ENCODE assay signal across 30 mouse cellular contexts in the genomic region with DNA sequence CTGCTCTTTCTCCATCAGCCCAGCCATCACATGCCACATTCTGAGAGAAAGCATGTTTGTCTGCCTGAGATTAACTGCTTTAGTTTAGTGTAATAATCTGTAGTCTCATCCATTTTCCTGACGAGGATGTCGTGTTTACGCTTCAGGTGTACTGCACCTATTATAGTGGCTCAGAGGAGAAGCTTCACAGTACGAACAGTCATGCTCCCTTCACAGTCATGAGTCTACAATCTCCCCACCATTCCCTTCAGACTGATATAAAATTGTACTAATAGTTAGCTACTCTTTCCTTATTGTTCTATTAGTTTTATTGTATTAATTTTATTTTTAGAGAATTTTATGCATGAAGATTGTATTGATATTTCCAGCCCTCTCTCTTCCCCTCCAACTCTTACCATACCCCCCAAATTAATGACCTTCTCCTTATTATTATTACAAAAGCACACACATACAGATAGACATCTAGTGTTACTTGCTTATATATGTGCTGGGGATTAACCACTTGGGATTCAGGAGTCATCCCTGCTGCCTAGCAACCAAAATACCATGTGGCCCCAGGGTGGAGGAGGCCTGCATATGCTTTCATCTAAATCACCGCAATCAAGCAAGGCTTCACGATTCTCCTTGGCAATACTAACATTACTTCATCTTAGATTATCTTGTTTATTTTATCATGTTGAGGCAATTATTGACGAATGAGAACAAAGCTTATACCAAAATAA.
DNase-seq lines count a peak whose midpoint lies in the region; ATAC-seq and TF ChIP-seq lines count a peak whose summit lies in the region.
"Had no signal": no experiment of that assay in that cellular context is flagged by ENCODE, and none has a peak within 500 bp of the region (broad histone marks: within the 10 kb centered on the region; RNA-seq: fewer than 3 reads in every experiment).

No protein-coding gene starts in this region.

- H3K27me3 ChIP-seq in hindbrain, embryonic 11.5 days (ENCODE audit: control insufficient read depth, insufficient read depth, low read length): no peaks in the 10 kb centered on the region
- H3K27me3 ChIP-seq in hindbrain, embryonic 10.5 days (ENCODE audit: insufficient read depth, poor library complexity, severe bottlenecking): no peaks in the 10 kb centered on the region
- H3K27me3 ChIP-seq in hindbrain, embryonic 12.5 days: no peaks in the 10 kb centered on the region
- H3K27me3 ChIP-seq in hindbrain, postnatal 0 days (ENCODE audit: insufficient read depth, low read length): no peaks in the 10 kb centered on the region
- H3K27me3 ChIP-seq in midbrain, embryonic 15.5 days (replicated peaks): no peaks in the 10 kb centered on the region
- H3K27me3 ChIP-seq: CH12.LX; embryonic facial prominence, embryonic 15.5 days; heart, embryonic 12.5 days; hindbrain, embryonic 15.5 days; limb, embryonic 15.5 days; megakaryocyte, embryonic 14.5 days; Patski had no signal

- no peaks in the 10 kb centered on the region for H3K9me3 ChIP-seq in hindbrain, embryonic 11.5 days (ENCODE audit: control insufficient read depth, low read length)
- H3K9me3 ChIP-seq in hindbrain, embryonic 10.5 days: no peaks in the 10 kb centered on the region
- no peaks in the 10 kb centered on the region for H3K9me3 ChIP-seq in hindbrain, embryonic 12.5 days (replicated peaks)
- no peaks in the 10 kb centered on the region for H3K9me3 ChIP-seq in hindbrain, postnatal 0 days (ENCODE audit: low read length)
- H3K9me3 ChIP-seq in midbrain, embryonic 15.5 days: no peaks in the 10 kb centered on the region
- H3K9me3 ChIP-seq: embryonic facial prominence, embryonic 15.5 days; heart, embryonic 12.5 days; hindbrain, embryonic 15.5 days; limb, embryonic 15.5 days had no signal

- no peak overlapping the region for H3K27ac ChIP-seq in hindbrain, embryonic 11.5 days (ENCODE audit: low read depth, low read length)
- H3K27ac ChIP-seq in hindbrain, embryonic 10.5 days: no peak overlapping the region
- no peak overlapping the region for H3K27ac ChIP-seq in hindbrain, embryonic 12.5 days
- H3K27ac ChIP-seq in hindbrain, postnatal 0 days: no peak overlapping the region
- H3K27ac ChIP-seq in midbrain, embryonic 15.5 days: no peak overlapping the region
- H3K27ac ChIP-seq: embryonic facial prominence, embryonic 15.5 days; gastrocnemius, adult 2 months; hindbrain, embryonic 15.5 days; limb, embryonic 15.5 days; liver, embryonic 14.5 days had no signal

- peak; percentile 44 for DNase-seq in hindbrain, embryonic 11.5 days (ENCODE audit: low spot score)
- DNase-seq in hindbrain, embryonic 10.5 days (ENCODE audit: low spot score): no peak
- DNase-seq in hindbrain, postnatal 0 days (ENCODE audit: low spot score): peak; percentile 34
- DNase-seq in kidney, postnatal 36 days: no peak
- DNase-seq in thymus, adult 18-20 months: no peak
- DNase-seq in heart, adult 8-10 months (ENCODE audit: low spot score): no peak
- DNase-seq: B cell, adult 2 months; cerebellum, adult 2 months; cerebellum, postnatal 36 days; gastrocnemius, adult 2 months; heart, postnatal 10 days; kidney, adult 9 months; kidney, postnatal 14 days; layer of hippocampus, adult 9-11 months; lung, embryonic 14.5 days; lung, postnatal 36 days; right cerebral cortex, postnatal 25 days; spleen, adult 18-20 months had no signal

- no peak overlapping the region for H3K9ac ChIP-seq in hindbrain, embryonic 11.5 days (ENCODE audit: low read depth, low read length)
- H3K9ac ChIP-seq in hindbrain, embryonic 12.5 days: no peak overlapping the region
- no peak overlapping the region for H3K9ac ChIP-seq in hindbrain, postnatal 0 days (replicated peaks; ENCODE audit: low read length)
- no peak overlapping the region for H3K9ac ChIP-seq in midbrain, embryonic 15.5 days
- H3K9ac ChIP-seq: embryonic facial prominence, embryonic 15.5 days; heart, embryonic 12.5 days; hindbrain, embryonic 15.5 days; limb, embryonic 15.5 days; liver, embryonic 14.5 days; lung, embryonic 14.5 days had no signal

- no peaks in the 10 kb centered on the region for H3K4me1 ChIP-seq in hindbrain, embryonic 11.5 days (replicated peaks; ENCODE audit: control insufficient read depth, insufficient read depth, low read length)
- 0 out of 2 replicates have a peak, but pooled peaks cover 3% of the 10 kb centered on the region for H3K4me1 ChIP-seq in hindbrain, embryonic 10.5 days (replicated peaks)
- peaks cover 6% of the 10 kb centered on the region; the same call in 1 of the 2 replicates for H3K4me1 ChIP-seq in hindbrain, embryonic 12.5 days
- no peaks in the 10 kb centered on the region for H3K4me1 ChIP-seq in hindbrain, postnatal 0 days (ENCODE audit: insufficient read depth, low read length)
- H3K4me1 ChIP-seq in midbrain, embryonic 15.5 days: no peaks in the 10 kb centered on the region
- H3K4me1 ChIP-seq: embryonic facial prominence, embryonic 15.5 days; heart, embryonic 12.5 days; hindbrain, embryonic 15.5 days; limb, embryonic 15.5 days; megakaryocyte, embryonic 14.5 days had no signal

- no peak overlapping the region for H3K4me3 ChIP-seq in hindbrain, embryonic 11.5 days (ENCODE audit: low read depth, low read length)
- no peak overlapping the region for H3K4me3 ChIP-seq in hindbrain, embryonic 10.5 days
- H3K4me3 ChIP-seq in hindbrain, embryonic 12.5 days: no peak overlapping the region
- H3K4me3 ChIP-seq in hindbrain, postnatal 0 days (ENCODE audit: low read length): no peak overlapping the region
- H3K4me3 ChIP-seq in midbrain, embryonic 15.5 days: no peak overlapping the region
- H3K4me3 ChIP-seq: embryonic facial prominence, embryonic 15.5 days; gastrocnemius, adult 2 months; heart, embryonic 12.5 days; hindbrain, embryonic 15.5 days; limb, embryonic 15.5 days; megakaryocyte, embryonic 14.5 days had no signal

- WGBS in hindbrain, embryonic 11.5 days: 75% methylated on average over 7 of the region's 7 CpGs
- WGBS in hindbrain, embryonic 10.5 days: 86% methylated on average over 7 of the region's 7 CpGs
- WGBS in hindbrain, embryonic 12.5 days: 67% methylated on average over 7 of the region's 7 CpGs
- WGBS in hindbrain, postnatal 0 days: 55% methylated on average over 7 of the region's 7 CpGs
- 63% methylated on average over 7 of the region's 7 CpGs for WGBS in midbrain, embryonic 15.5 days

- no peak for TF ChIP-seq CTCF in hindbrain, postnatal 0 days (IDR thresholded peaks at IDR 0.05; ENCODE audit: low read depth)

- H3K4me2 ChIP-seq in hindbrain, embryonic 11.5 days (replicated peaks; ENCODE audit: low read depth, low read length): no peak overlapping the region
- H3K4me2 ChIP-seq in hindbrain, embryonic 12.5 days (replicated peaks): no peak overlapping the region
- H3K4me2 ChIP-seq in hindbrain, postnatal 0 days (ENCODE audit: low read depth, low read length): no peak overlapping the region
- no peak overlapping the region for H3K4me2 ChIP-seq in midbrain, embryonic 15.5 days
- H3K4me2 ChIP-seq: embryonic facial prominence, embryonic 15.5 days; heart, embryonic 12.5 days; hindbrain, embryonic 15.5 days; limb, embryonic 15.5 days; lung, embryonic 14.5 days had no signal

- peak; percentile 75 for ATAC-seq in hindbrain, embryonic 11.5 days (ENCODE audit: low FRiP score)
- peak; percentile 83 for ATAC-seq in hindbrain, embryonic 12.5 days (ENCODE audit: low FRiP score)
- ATAC-seq in hindbrain, postnatal 0 days: no peak
- ATAC-seq in midbrain, embryonic 15.5 days (replicated peaks): peak; percentile 76
- ATAC-seq: intestine, embryonic 16.5 days; Patski had no signal

- H3K36me3 ChIP-seq in hindbrain, embryonic 11.5 days (ENCODE audit: control insufficient read depth, insufficient read depth, low read length): no peaks in the 10 kb centered on the region
- no peaks in the 10 kb centered on the region for H3K36me3 ChIP-seq in hindbrain, embryonic 10.5 days
- H3K36me3 ChIP-seq in hindbrain, embryonic 12.5 days: no peaks in the 10 kb centered on the region
- H3K36me3 ChIP-seq in hindbrain, postnatal 0 days (ENCODE audit: insufficient read depth, low read length): no peaks in the 10 kb centered on the region
- no peaks in the 10 kb centered on the region for H3K36me3 ChIP-seq in midbrain, embryonic 15.5 days (replicated peaks)
- H3K36me3 ChIP-seq: embryonic facial prominence, embryonic 15.5 days; G1E; heart, embryonic 12.5 days; hindbrain, embryonic 15.5 days; limb, embryonic 15.5 days had no signal

Comparison
In these comparisons a context has a peak if more than half of its experiments do, and no peak if none do; other contexts are left out.
1. DNase-seq: peak in hindbrain, embryonic 11.5 days (single experiment) and hindbrain, postnatal 0 days (single experiment); none in hindbrain, embryonic 10.5 days (single experiment), kidney, postnatal 36 days (0 of 2), thymus, adult 18-20 months (0 of 2) and heart, adult 8-10 months (single experiment).